Mouse (Mus musculus): ENCODE results near the gene Fras1.

GRCm38 (mm10) chr5:96688885-96689284, 315.1 kb downstream of the Fras1 start:
- no peak for TF ChIP-seq ZMIZ1 (IDR thresholded peaks at IDR 0.05; ENCODE audit: low read depth, low read length)
- no peak for TF ChIP-seq TAL1 (IDR thresholded peaks at IDR 0.05; ENCODE audit: low read length)
- no peak for TF ChIP-seq POLR2A (IDR thresholded peaks at IDR 0.05; ENCODE audit: control insufficient read depth in 1 of 2, insufficient read depth in 1 of 2, low read depth in 1 of 2, low read length in 2 of 2, poor library complexity in 1 of 2)
- no peak for TF ChIP-seq USF1 (IDR thresholded peaks at IDR 0.05; ENCODE audit: low read depth, low read length)
- TF ChIP-seq CHD2 (IDR thresholded peaks at IDR 0.05; ENCODE audit: low read length), result no peak
- TF ChIP-seq EP300 (IDR thresholded peaks at IDR 0.05; ENCODE audit: low read depth in 1 of 2, low read length in 2 of 2), result no peak

Measured in MEL (cell line).